Mouse (Mus musculus) cerebellum, adult 2 months (tissue): Measurements from ENCODE around the gene Tns2. TPM values are rescaled to one million over a fixed set of nuclear protein-coding genes. Genes with fewer than 3 reads are reported as not detected.

Experiments
- DNase-seq, 2 experiments: peaks; one replicate each; pipeline ENCODE4 v3.0.0; 2021
- H3K27ac ChIP-seq: fragments of 200-500 bp; 2 replicates; pipeline ENCODE4 v1.5.1; 2012; ENCODE audit warnings: low read length, control low read depth, inconsistent platforms; ENCODE audit not compliant: insufficient read depth
- H3K27me3 ChIP-seq: fragments of 200-500 bp; 2 replicates; pipeline ENCODE4 v1.6.1; 2012; ENCODE audit warnings: inconsistent platforms, mild to moderate bottlenecking, low read length, moderate library complexity; ENCODE audit not compliant: control insufficient read depth, insufficient read depth
- H3K4me1 ChIP-seq: fragments of 200-500 bp; 2 replicates; pipeline ENCODE4 v1.6.1; 2011; ENCODE audit warnings: low read length; ENCODE audit not compliant: control insufficient read depth, insufficient read depth
- H3K4me3 ChIP-seq: fragments of 200-500 bp; replicated peaks from 2 replicates; pipeline ENCODE3; 2011; ENCODE audit warnings: mild to moderate bottlenecking, low read depth, low read length, control low read depth; ENCODE audit not compliant: insufficient read depth
- CTCF ChIP-seq: fragments of 200-500 bp; IDR thresholded peaks from 2 replicates; pipeline ENCODE4 v1.5.1; 2011; ENCODE audit warnings: low read depth, mild to moderate bottlenecking, control low read depth, low read length, moderate library complexity, borderline replicate concordance; ENCODE audit not compliant: insufficient read depth
- POLR2A ChIP-seq: fragments of 200-500 bp; IDR thresholded peaks from 2 replicates; pipeline ENCODE4 v1.6.1; 2011; ENCODE audit warnings: low read length, control low read depth, borderline replicate concordance; ENCODE audit not compliant: insufficient read depth
- WGBS: fragments of 180-500 bp; shearing (Covaris S2); methylation state at CpG from one replicate; pipeline ENCODE4 v1.1.7; 2018; 5-methylcytosine and 5-hydroxymethylcytosine counted together
- polyA plus RNA-seq: library from polyadenylated mRNA; depleted of rRNA; stranded (reverse); fragments of >200 nt; gene quantifications from 2 replicates; pipeline ENCODE4 v1.2.3, GENCODE M21; 2012

Tns2 gene
- polyA plus RNA-seq, 1 experiment = 33.7 TPM

DNA sequence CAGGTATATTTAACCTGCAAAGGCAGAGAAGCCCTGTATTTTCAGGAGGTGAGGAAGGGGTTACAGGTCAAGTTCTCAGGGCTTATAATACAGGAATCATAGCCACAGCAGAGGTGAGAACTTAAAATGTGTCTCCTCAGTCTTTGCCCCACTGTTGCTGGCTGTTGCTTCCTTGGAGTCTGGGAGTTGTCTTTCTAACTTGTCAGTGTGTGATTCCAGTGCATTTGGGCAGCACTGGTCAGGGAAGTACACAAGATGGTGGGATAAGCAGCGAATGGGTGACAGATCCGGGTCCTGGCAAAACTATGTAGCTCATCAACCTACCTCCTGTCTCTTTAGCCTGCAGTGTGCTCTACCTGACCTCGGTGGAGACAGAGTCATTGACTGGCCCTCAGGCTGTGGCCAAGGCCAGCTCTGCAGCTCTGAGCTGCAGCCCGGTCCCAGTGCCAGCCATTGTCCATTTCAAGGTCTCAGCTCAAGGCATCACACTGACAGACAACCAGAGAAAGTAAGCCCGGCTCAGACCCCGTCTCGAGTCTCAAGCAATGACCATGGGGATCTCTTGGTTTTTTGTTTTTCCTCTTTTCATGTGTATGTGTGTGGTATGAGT is 14.5 kb downstream of the Tns2 start:
- WGBS = 66% methylated on average over 7 of the region's 7 CpGs
- H3K27ac ChIP-seq = no peak overlapping the region

DNA sequence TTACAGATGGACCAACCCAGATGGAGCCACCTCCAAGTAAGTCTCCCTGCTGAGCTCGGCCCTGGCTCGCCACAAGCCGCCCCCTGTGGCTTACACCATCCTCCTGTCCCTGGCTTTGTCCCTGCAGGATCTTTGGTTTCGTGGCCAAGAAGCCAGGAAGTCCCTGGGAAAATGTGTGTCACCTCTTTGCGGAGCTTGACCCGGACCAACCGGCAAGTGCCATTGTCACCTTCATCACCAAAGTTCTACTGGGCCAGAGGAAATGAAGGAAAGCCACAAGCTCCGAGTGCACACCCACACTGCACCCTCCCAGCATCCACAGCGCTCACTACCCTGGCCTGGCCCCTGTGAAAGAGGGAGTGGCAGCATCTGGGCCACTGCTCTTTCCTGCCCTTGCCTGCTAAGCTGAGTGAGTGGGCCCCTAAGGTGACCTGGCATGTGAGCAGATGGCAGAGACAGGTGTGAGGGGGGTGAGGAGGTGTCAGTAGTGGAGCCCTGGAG is 15.6 kb downstream of the Tns2 start:
- peaks cover 67% of the 10 kb centered on the region for H3K4me1 ChIP-seq
- peak; percentile 68 to 69 for DNase-seq
- TF ChIP-seq POLR2A (no peak), CTCF (no peak)
- H3K4me3 ChIP-seq = no peak overlapping the region
- no peaks in the 10 kb centered on the region for H3K27me3 ChIP-seq
- no peak overlapping the region for H3K27ac ChIP-seq
- WGBS = 7% methylated on average over 9 of the region's 9 CpGs

More for the DNA sequence above, 14.5 kb downstream of the Tns2 start:
- H3K4me3 ChIP-seq = no peak overlapping the region
- no peaks in the 10 kb centered on the region for H3K27me3 ChIP-seq
- TF ChIP-seq CTCF (no peak), POLR2A (no peak)
- peaks cover 58% of the 10 kb centered on the region for H3K4me1 ChIP-seq
- DNase-seq = no peak

DNA sequence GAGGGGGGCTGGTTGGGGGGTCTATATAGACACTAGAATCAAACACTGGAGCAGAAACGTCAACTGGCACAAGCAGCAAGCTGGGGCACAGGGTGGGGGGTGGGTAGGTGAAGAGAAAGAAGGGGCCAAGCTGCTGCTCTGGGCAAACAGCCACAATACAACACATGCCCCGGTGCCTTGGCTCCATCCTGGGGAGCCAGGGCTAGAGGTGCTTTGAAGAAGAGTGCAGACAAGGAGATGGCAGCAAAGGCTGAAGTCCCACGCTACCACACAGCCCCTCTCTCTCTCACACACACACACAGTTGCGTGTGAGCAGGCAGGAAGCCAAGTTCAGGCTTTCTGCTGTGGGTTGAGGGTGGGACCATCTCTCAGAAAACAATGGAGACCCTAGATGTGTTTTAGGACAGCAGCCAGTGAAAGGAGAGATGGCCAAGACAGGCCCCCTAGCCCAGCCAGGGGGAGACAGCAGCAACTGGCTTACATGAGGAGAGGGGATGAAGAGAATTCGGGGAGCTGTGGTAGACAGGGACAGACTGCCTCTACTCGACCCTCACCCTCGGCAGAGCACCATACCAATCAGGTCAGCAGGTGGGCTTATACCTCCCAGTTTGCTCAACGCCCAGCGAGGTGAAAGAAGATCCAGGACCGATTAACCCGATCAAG is 16.7 kb downstream of the Tns2 start:
- no peak overlapping the region for H3K27ac ChIP-seq
- TF ChIP-seq CTCF = no peak
- no peak for TF ChIP-seq POLR2A
- H3K4me1 ChIP-seq = peaks cover 74% of the 10 kb centered on the region
- H3K27me3 ChIP-seq = no peaks in the 10 kb centered on the region
- no peak overlapping the region for H3K4me3 ChIP-seq
- peak; percentile 41 to 55 for DNase-seq
- WGBS = 32% methylated on average over 11 of the region's 11 CpGs

DNA sequence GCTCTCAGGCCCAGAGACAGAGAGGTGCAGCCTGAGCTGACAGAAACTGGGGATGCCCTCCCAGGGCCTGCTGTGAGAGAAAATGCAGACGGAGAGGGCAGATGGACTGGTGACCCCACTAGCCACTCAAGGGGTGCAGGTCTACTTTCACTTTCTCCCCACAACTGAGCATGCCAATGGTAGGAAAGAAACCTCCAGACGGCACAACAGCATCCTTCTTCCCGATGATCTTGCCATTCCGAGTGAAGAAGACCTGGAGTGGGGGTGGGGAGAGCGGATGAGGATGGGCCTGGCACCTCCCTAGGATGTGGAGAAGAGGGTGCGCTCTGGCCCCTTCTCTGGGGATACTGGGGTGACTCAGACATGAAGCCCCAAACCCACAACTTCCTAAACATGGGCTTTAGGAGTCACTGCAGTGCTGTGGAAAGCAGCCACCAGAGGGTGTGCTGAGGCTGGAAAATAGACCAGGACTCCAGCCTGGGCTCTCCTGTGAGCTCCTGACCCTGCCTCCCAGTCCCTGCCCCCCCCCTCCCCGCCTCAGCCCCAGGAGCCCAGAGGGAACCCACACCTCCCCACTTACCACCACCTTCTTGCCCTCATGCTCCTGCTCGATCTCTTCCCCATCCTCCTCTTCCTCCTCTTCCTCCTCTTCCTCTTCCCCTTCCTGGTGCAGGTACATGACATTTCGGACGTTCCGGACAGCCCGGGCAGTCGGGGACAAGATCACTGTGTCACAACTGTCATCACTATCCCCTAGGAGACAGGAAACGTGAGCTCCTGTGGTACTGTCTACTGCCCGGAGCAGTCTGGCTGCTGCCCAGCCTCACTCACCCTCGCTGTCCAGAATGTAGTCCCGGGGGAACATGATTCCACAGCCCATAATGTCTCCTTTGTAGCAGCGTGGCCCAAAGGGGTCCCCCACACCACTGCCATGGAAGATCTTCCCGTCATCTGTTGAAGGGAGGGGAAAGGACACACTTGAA is 17.5 kb downstream of the Tns2 start:
- no peak for TF ChIP-seq POLR2A
- TF ChIP-seq CTCF = peak; percentile 53; the same call in 1 of the 2 replicates
- Histone ChIP-seq H3K27ac (no peak overlapping the region), H3K4me1 (peaks cover 67% of the 10 kb centered on the region), H3K4me3 (no peak overlapping the region), H3K27me3 (no peaks in the 10 kb centered on the region)
- 34% methylated on average over 19 of the region's 19 CpGs for WGBS
- peak; percentile 53 to 62 for DNase-seq

DNA sequence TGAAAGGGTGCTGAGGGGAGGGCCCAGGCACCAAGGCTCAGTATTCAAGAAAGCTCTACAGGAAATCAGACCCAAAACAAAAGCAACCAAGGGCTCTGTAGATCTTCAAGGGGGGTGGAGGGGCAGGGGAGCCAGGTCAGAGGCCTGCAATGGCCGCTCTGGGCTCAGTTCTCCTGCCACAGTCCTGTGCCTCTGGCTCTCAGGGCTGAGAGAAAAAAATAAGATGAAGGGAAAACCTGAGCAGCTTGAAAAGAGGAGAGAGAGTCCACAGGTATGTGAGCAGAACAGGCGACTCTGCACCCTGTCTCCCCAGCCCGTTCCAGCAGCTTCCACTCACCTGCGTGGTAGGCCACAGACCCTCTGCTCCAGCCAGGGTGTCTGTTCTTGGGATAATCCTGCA is 18.4 kb downstream of the Tns2 start:
- Histone ChIP-seq H3K27ac (no peak overlapping the region), H3K4me3 (no peak overlapping the region), H3K27me3 (no peaks in the 10 kb centered on the region), H3K4me1 (peaks cover 64% of the 10 kb centered on the region)
- WGBS = 86% methylated on average over 4 of the region's 4 CpGs
- DNase-seq = peak in 1 of 2 experiments; percentile 39
- TF ChIP-seq CTCF (no peak), POLR2A (no peak)

DNA sequence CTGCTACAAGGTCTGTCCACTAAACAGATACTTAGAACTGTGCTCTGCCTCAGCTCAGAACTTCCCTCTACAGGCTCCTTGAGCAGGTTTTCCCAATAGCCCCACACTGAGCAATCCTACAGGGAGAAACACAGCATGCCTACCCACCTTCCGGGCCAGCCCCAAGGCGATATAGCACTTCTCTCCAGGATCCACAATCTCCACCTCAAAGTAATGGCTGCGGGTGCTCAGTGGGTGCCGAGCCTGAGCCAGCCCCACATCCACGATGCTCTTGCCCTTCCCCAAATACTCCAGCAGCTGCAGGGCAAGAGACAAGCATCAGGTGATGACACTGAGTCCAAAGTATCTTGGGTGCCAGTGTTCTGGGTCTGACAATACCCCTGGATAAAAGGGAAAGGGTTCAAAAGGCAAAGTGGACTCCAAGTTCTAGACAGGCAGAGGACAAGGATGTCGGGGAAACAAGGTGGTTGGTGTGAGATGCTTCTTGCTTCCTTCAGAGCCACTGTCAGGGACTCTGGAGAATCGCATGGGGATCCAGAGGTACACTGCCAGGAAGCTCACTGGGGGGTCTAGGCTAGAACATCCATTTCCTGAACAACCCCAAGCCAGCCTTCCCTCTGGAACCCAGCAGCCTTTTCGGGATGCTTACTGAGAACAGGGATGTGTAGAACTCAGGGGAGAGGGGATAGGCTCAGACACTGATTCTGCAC is 19.1 kb downstream of the Tns2 start:
- H3K4me3 ChIP-seq = no peak overlapping the region
- peak in 1 of 2 experiments; percentile 79 for DNase-seq
- H3K27ac ChIP-seq = peak overlapping the region; percentile 11; the same call in 1 of the 2 replicates
- no peaks in the 10 kb centered on the region for H3K27me3 ChIP-seq
- peaks cover 64% of the 10 kb centered on the region for H3K4me1 ChIP-seq
- 30% methylated on average over 8 of the region's 8 CpGs for WGBS
- TF ChIP-seq CTCF (no peak), POLR2A (no peak)

DNA sequence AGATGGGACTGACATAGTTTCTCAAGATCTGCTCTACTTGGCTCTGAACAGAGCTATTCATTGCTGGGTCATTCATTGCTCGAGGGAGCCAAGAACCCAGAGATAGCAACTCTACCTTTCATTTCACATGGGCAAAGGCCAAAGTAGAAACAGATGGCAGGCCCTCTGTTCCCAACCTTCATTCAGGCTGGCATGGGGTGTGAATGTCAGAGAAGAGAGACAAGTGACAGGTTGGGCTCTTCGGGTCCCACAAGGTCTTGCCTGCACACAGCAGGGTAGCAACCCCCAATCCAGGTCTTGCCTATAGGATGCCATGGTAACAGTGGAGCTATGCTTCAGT is 19.6 kb downstream of the Tns2 start:
- peak overlapping the region; percentile 60; the same call in 1 of the 2 replicates for H3K27ac ChIP-seq
- WGBS = 5% methylated on average over 2 of the region's 2 CpGs
- H3K4me3 ChIP-seq = no peak overlapping the region
- DNase-seq = peak; percentile 88 to 96
- TF ChIP-seq POLR2A (no peak), CTCF (no peak)
- peaks cover 62% of the 10 kb centered on the region for H3K4me1 ChIP-seq
- no peaks in the 10 kb centered on the region for H3K27me3 ChIP-seq
